Mouse (Mus musculus): ENCODE measurements around the gene Eps8l2.
"Not testable (repeated sequence)": the region's sequence is repeated elsewhere in the genome, so short reads cannot be mapped to it uniquely, and the experiment has no call there.

Eps8l2 gene

GRCm38 (mm10) chr7:141369918-141370317 is 31.2 kb downstream of the Eps8l2 start:
- no peak for DNase-seq

GRCm38 (mm10) chr7:141371942-141372595 is 33.4 kb downstream of the Eps8l2 start:
- no peak for DNase-seq

GRCm38 (mm10) chr7:141373611-141374010 is 34.9 kb downstream of the Eps8l2 start:
- DNase-seq, result no peak

- no peak for DNase-seq
Measured at GRCm38 (mm10) chr7:141374399-141374798, 35.7 kb downstream of the Eps8l2 start.

- no peak for DNase-seq
Measured at GRCm38 (mm10) chr7:141379584-141379983, 40.9 kb downstream of the Eps8l2 start.

GRCm38 (mm10) chr7:141381068-141381835 is 42.6 kb downstream of the Eps8l2 start:
- DNase-seq, result no peak

GRCm38 (mm10) chr7:141387807-141388486 is 49.3 kb downstream of the Eps8l2 start:
- no peak for DNase-seq

- DNase-seq, result no peak
Measured at GRCm38 (mm10) chr7:141388487-141389109, 49.9 kb downstream of the Eps8l2 start.

GRCm38 (mm10) chr7:141390326-141391259 is 51.9 kb downstream of the Eps8l2 start:
- no peak for DNase-seq

GRCm38 (mm10) chr7:141391625-141392551 is 53.2 kb downstream of the Eps8l2 start, which contains the start of gene Taldo1:
Gene Taldo1 (plus strand): TSS chr7:141392199.
- DNase-seq, result peak; percentile 99

GRCm38 (mm10) chr7:141392552-141393222 is 54.0 kb downstream of the Eps8l2 start:
- DNase-seq, result no peak

- DNase-seq, result no peak
Measured at GRCm38 (mm10) chr7:141394158-141394557, 55.5 kb downstream of the Eps8l2 start.

- DNase-seq, result peak; percentile 75
Measured at GRCm38 (mm10) chr7:141394771-141395170, 56.1 kb downstream of the Eps8l2 start.

- no peak for DNase-seq
Measured at GRCm38 (mm10) chr7:141395348-141395747, 56.7 kb downstream of the Eps8l2 start.

GRCm38 (mm10) chr7:141403305-141403704 is 64.6 kb downstream of the Eps8l2 start:
- peak; percentile 66 for DNase-seq

- no peak for DNase-seq
Measured at GRCm38 (mm10) chr7:141405466-141405865, 66.8 kb downstream of the Eps8l2 start.

- DNase-seq, result not testable (repeated sequence)
Measured at GRCm38 (mm10) chr7:141407670-141408069, 69.0 kb downstream of the Eps8l2 start.

- peak; percentile 91 for DNase-seq
Measured at GRCm38 (mm10) chr7:141408833-141409232, 70.2 kb downstream of the Eps8l2 start.

- no peak for DNase-seq
Measured at GRCm38 (mm10) chr7:141410631-141411030, 72.0 kb downstream of the Eps8l2 start.

GRCm38 (mm10) chr7:141411667-141412066 is 73.0 kb downstream of the Eps8l2 start:
- no peak for DNase-seq
